Mouse (Mus musculus) embryonic stem cell, embryonic (primary cell): Measurements from ENCODE around the gene Camk2g.

Experiments
- CTCF ChIA-PET, 4 experiments: fragments of 300-600 bp in 2 of 4; fragments of 350-600 bp in 2 of 4; sonication (Branson Sonifier 250); formaldehyde crosslinking; loops; one replicate each; lab custom pipeline; 2022; ENCODE audit warnings: inconsistent platforms in 2 of 4; lab: Charles Lee
- POLR2A ChIA-PET, 4 experiments: fragments of 300-600 bp in 2 of 4; fragments of 350-600 bp in 2 of 4; sonication (Branson Sonifier 250); formaldehyde crosslinking; loops; one replicate each; lab custom pipeline; 2022; ENCODE audit warnings: antibody characterized with exemption in 4 of 4, inconsistent platforms in 1 of 4; lab: Charles Lee

Gene Camk2g

DNA sequence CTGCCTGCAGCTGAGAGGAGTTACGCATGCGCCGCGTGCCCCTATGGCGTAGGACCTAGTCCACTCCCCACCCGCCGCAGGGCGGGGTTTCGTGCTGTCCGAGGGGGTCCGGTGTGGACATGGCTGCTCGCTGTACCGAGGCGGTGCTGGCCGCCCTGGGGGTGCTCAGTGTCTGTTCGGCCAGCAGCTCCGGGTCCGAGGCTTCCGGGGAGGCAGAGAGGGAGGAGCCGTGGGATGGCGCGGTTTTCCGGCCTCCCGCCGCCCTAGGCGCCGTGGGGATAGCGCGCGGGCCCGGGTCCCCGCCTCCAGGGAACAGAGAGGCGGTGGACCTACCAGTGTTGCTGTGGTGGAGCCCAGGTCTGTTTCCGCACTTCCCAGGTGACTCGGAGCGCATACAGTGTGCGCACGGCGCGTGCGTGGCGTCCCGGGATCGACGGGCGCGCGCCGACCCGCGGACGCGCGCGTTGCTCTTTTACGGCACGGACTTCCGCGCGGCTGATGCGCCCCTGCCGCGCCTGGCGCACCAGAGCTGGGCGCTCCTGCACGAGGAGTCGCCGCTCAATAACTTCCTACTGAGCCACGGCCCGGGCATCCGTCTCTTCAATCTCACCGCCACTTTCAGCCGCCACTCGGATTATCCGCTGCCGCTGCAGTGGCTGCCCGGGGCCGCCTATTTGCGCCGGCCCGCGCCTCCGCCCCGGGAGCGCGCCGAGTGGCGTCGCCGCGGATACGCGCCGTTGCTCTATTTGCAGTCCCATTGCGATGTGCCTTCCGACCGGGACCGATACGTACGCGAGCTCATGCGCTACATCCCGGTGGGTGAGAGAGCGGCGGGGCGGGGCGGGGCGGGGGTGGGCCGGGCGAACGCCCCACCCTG is 98.8 kb downstream of the Camk2g start, which contains the start of gene Fut11:
Fut11 (plus strand) TSS at position 85 of the 877 bp plus-strand sequence.
- ChIA-PET CTCF (interaction anchor here in 3 of 4 experiments (1.0 to 2.5 kb wide), 6 partner anchors 13 to 104 kb away, joined by 3 to 8 read pairs (median 4); no protein-coding TSS in a partner anchor), POLR2A (interaction anchor here in 3 of 4 experiments (0.6 to 5.1 kb wide), 34 partner anchors 11 to 718 kb away, joined by 3 to 43 read pairs (median 4); partner anchors contain the start of genes Sec24c (in 3 of the 3), Anxa7 (in 2 of the 3), Vcl (in 2 of the 3) and Zswim8 (in 2 of the 3))

DNA sequence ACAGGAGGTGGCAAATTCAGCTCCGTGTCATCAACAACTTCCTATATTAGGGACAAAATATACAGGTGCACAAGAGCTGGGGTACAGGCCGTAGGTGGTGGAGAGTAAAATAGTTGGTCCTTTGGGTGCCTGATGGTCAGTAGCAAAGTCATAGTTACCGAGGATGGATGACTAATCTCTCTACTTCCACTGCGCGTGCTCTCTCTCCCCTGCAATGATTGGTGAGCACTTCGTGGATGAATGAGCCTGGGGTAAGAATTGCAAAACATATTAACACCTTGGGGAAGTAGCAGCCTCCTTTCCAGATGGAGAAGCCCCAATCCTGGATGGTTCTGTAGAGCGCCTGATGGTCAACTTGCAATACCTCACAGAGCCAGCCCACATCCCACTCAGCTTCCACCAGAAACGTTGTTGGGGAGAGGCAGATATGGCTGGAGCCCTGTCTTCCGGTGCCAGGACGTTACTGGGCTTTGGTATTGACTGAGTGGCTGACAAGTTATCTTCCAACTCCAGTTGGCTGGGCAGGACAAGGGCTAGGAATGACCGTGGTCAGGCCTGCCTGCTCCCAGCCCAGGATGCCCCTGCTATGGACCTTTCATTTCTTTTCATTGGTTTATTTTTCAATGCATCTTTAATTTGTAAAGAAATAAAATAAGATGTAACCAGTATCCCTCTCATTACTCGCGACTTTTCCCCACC is 99.6 kb downstream of the Camk2g start:
- ChIA-PET CTCF (interaction anchor here in 1 of 4 experiments (0.9 to 2.5 kb wide), 4 partner anchors 22 to 104 kb away, joined by 3 to 8 read pairs (median 6); no protein-coding TSS in a partner anchor), POLR2A (interaction anchor here (0.6 to 5.1 kb wide), 23 partner anchors 9 to 381 kb away, joined by 3 to 43 read pairs (median 4); partner anchors contain the start of genes Sec24c (in 3 of the 4), Vcl (in 2 of the 4), Zswim8 (in 2 of the 4) and Adk (in 1 of the 4))

DNA sequence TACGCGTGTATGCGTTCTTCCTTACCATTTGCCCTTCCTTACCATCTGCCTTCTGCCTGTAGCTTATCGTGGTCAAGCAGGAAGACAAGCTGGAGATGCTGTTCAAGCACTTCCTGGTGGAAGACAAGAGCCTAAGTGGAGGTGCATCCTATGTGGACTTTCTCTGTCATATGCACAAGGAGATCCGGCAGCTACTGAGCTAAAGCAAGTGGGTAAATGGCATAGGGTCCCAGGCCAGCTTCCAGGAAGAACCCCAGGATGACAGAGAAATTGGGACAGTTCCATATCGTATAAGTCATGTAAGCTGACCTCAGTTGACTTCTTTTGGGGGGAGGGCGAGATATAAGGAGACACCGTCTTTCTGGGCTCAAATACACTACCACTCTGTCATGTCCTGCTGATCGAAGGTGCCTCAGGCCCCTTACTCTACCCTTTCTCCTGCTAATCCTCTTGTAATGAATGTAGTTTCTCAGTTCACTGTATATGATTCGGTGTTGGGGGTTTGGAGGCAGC is 100.2 kb downstream of the Camk2g start:
- POLR2A ChIA-PET = interaction anchor here (0.6 to 5.1 kb wide), 21 partner anchors 8 to 1120 kb away, joined by 3 to 43 read pairs (median 4); partner anchors contain the start of genes Sec24c (in 3 of the 4), Zswim8 (in 2 of the 4), Adk (in 1 of the 4) and Ap3m1 (in 1 of the 4)
- CTCF ChIA-PET = interaction anchor here in 2 of 4 experiments (0.9 to 1.2 kb wide), 3 partner anchors 12 to 105 kb away, joined by 3 read pairs; no protein-coding TSS in a partner anchor

DNA sequence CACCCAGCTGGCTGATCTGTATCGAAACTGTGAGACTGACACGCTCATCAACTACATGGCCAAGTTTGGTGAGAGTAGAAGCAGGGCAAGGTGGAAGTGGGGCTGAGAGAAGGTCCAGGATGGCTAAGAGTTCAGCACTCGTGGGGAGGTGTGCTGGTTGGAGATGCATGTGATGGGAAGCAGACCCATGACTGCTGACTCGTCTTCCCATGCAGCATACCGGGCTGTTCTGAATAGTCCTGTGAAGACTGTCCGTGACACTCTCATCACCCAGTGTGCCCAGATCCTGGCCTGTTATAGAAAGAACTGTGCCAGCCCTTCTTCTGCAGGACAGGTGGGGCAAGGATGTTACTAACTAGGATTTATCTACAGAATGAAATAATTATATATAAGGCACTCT is 102.1 kb downstream of the Camk2g start:
- POLR2A ChIA-PET = interaction anchor here in 2 of 4 experiments (1.9 to 5.1 kb wide), 4 partner anchors 9 to 18 kb away, joined by 7 to 43 read pairs (median 20); partner anchors contain the start of gene Sec24c (in 2 of the 2)
- CTCF ChIA-PET = no interaction called here

DNA sequence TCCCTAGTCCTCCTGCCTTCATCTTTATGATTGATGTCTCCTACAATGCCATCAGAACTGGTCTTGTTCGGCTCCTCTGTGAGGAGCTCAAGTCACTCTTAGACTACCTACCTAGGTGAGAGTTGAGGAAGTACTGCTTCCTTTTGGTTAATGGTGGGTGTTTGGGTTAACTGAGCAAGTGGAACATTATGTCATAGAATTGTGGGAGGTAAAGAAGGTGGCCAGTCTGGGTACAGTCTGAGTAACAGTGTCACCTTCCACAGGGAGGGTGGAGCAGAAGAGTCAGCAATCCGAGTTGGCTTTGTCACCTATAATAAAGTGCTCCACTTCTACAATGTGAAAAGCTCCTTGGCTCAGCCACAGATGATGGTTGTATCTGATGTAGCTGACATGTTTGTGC is 104.9 kb downstream of the Camk2g start:
- POLR2A ChIA-PET = interaction anchor here in 2 of 4 experiments (0.5 to 1.6 kb wide), 6 partner anchors 10 to 213 kb away, joined by 3 to 4 read pairs (median 3); no protein-coding TSS in a partner anchor
- CTCF ChIA-PET = no interaction called here

DNA sequence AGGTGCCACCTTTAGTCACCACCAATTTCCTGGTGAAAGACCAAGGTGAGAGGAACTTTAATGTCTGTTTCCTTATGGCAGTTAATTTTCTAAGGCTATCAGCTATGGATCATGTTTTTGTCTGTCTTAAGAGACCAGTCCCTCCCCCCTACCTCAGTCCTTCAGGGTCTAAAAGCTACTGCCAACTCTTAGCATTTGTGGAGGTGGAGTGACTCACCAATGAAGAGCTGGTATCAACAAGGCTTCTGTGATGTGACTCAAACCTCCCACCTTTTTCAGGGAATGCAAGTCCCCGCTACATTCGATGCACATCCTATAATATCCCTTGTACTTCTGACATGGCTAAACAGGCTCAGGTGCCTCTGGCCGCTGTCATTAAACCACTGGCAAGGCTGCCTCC is 107.3 kb downstream of the Camk2g start:
- CTCF ChIA-PET = interaction anchor here in 1 of 4 experiments (0.6 kb wide), 1 partner anchor 69 kb away, joined by 3 read pairs; no protein-coding TSS in a partner anchor
- POLR2A ChIA-PET = interaction anchor here in 2 of 4 experiments (1.0 to 5.3 kb wide), 5 partner anchors 12 to 21 kb away, joined by 3 to 34 read pairs (median 4); partner anchors contain the start of genes Chchd1 (in 1 of the 2), Sec24c (in 1 of the 2) and Zswim8 (in 1 of the 2)
